Mouse (Mus musculus) adrenal gland, adult 2 months (tissue): ENCODE data around the gene Ptprn. TPM values are rescaled to one million over a fixed set of nuclear protein-coding genes. Genes with fewer than 3 reads are reported as not detected.
"Not testable (repeated sequence)": the region's sequence is repeated elsewhere in the genome, so short reads cannot be mapped to it uniquely, and the experiment has no call there.

Experiments
- DNase-seq: peaks from one replicate; pipeline ENCODE4 v3.0.0; 2021
- polyA plus RNA-seq: library from polyadenylated mRNA; depleted of rRNA; stranded (reverse); fragments of >200 nt; gene quantifications from 2 replicates; pipeline ENCODE4 v1.2.3, GENCODE M21; 2012
- total RNA-seq, 2 experiments: library from RNA; stranded (reverse); gene quantifications; 2 replicates each; pipeline ENCODE4 v1.2.3; 2021

Gene Ptprn
- total and polyA plus RNA-seq, 3 experiments = 41.5 to 83.6 (median 43.6) TPM

DNA sequence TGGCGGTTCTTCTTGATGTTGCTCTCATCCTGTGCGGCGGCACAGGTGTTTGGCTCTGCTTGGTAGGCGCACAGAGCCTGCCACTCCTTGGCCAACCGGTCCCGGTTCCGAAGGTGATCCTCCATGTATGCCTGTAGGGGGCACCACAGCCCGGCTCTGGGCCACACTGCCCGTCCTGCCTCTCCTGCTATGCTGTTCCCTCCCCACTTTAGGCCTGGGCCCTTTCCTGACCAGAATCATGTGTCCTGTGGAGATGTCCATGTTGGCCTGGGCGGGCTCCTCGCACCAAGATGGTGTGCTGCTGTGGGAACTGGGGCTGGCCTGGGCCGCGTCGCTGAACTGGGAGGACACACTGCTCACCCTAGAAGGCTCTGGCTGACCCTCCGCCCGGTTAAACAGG lies 11.3 kb downstream of the Ptprn start:
- DNase-seq = no peak

DNA sequence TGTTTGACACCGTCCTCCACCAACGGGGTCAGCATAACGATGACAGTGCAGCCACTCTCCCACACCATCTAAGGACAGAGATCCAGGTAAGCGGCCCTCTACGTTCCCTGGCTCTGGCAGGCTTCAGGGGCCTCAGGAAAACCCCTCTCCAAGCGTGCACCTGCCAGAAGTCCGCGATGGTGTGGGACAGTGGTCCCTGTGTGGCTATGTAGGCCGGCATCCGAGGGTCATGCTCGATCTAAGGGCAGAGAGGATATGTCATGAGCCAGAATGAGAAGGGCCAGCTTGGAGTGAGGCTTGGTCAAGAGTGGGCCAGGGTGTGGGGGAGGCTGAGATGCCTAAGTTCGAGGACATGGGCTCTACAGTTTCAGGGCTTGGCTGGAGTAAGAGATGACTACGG lies 12.0 kb downstream of the Ptprn start:
- DNase-seq = no peak

DNA sequence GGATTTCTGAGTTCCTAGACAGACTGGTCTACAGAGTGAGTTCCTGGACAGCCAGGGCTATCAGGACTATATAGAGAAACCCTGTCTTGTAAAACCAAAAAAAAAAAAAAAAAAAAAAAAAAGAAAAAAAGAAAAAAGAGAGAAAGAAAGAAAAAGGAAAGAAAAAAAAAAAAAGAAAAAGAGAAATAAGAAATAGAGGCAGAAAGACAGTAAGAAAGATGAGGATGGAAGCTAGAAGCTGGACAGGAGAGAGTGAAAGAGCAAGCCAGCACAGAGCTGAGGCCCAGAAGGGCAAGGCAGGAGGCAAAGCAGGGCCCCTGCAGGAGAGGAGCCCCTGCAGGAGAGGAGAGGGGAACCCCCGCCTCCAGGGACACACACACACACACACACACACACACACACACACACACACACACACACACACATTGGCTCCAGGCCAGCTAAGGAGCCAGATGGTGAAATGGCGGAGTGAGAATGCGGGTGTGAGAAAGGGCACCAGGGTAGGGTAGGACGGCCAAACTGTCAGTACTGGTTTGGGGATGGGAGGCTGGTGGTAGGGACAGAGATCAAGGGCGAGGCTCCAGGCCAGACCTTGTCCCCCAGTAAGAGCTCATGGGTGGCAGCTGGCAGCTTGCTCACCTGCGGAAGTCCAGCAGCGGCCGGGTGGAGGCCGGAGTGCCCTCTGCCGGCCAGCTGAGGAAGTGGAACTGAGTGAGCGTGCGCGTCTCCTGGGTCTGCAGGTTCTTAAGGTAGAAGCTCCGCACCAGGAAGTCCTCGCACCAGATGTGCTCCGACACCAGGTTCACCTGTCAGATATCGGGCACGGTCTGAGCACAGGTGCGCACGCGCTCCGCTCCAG lies 13.0 kb downstream of the Ptprn start:
- DNase-seq = peak; percentile 89

DNA sequence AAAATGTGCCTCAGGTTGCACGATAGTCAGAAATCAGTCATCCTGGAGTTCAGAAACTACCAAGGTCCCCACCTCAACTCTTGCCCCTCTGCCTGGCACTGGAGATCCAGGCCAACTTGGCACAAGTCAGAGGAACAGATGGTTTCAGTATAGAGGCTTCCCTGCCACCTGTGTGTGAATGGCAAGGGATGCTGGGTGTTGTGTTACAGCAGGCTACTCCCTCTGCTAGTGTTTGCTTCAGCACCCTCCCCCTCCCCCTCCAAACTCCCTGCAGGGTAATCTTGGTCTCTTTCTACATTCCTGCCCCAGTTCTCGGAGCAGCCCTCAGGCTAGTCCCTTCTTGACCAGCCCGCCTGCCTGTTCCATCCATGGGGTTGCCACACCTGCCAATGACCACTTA lies 13.8 kb downstream of the Ptprn start:
- no peak for DNase-seq

DNA sequence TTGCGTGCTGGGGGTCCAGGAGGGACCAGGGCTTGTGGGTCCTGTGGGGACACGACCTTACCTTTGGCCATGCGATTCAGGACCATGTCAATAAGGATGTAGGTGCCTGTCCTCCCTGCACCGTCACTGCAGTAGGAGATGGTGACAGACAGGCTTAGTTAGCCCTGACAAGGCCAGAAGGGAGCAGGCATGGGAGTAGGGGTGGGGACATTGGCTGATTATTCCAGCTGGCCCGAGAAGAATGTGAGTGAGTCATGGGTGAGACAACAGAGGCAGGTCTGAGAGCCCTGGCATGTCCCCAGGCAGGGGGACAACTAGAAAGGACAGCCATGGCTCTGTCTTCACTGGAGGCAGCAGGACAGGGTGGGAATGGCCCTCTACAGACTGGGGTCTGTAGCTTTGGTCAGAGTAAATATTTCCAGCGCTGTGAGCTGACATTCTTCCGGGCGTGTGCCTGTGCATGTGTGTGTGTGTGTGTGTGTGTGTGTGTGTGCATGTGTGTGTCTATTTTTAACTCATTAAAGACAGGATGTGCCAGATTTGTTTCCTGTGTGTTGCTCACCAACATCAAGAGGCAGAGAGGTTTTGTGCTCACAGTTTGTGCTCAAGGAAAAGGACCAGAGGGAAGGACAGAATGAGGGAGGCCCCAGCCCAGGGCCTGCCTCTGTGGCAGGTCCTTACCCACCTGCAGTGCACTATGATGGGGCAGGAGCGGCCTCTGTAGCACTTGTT lies 16.1 kb downstream of the Ptprn start:
- peak; percentile 90 for DNase-seq

DNA sequence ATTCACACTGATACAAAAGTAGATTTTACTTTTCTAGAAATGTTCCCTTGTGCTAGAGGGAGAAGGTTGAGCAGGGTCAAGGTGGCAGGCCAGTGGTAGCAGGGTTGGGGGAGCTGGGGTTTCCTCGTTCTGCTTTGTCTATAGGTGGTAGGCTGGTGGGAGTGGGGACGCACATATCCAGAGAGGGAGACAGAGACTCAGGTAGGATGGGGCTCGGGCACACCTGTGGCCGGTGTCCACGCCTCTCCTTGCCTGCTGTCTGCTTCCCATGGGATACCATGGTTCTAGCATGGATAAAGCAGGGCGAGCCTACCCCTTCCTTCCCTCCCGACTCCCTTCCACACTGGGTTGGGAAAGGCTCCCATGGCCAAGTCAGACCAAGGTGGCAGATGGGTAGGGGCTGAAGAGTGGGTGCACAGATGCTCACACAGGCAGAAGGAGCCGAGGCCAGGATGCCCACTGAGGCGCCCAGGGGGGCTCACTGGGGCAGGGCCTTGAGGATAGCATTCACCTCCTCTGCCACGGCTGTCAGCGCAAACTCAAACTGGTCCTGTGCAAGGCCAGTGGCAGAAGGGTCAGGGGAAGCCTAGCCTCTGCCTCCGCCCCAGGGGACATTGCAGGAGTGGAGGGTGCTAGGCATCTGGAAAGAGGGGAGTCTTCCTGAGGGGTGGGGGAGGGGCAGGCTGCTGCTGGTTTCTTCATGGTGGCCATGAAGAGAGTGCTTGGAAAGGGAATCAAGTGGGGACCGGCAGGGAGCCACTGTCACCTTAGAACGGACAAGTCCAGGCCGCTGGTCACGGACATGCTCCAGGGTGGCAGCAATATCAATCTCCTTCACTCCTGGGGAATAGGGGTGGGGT lies 17.0 kb downstream of the Ptprn start:
- peak; percentile 30 for DNase-seq

DNA sequence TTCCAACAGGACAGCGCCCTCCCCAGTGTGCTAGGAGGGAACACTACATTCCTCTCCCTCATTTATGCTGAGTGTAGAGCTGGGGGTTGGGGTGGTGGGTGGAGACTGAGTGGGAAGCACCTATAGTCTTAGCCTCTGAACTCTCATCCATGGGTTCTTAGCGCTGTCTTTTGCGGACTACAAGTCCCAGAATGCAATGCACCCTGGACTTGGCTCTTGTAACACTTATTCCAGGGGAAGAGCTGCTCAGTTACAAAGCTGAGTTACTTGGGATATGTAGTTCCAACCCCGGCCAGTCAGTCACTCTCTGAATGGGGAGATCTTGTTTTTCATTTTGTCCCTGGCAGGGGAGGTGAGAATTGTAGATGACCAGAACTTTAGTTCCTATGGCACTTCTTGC lies 19.5 kb downstream of the Ptprn start:
- DNase-seq = no peak

DNA sequence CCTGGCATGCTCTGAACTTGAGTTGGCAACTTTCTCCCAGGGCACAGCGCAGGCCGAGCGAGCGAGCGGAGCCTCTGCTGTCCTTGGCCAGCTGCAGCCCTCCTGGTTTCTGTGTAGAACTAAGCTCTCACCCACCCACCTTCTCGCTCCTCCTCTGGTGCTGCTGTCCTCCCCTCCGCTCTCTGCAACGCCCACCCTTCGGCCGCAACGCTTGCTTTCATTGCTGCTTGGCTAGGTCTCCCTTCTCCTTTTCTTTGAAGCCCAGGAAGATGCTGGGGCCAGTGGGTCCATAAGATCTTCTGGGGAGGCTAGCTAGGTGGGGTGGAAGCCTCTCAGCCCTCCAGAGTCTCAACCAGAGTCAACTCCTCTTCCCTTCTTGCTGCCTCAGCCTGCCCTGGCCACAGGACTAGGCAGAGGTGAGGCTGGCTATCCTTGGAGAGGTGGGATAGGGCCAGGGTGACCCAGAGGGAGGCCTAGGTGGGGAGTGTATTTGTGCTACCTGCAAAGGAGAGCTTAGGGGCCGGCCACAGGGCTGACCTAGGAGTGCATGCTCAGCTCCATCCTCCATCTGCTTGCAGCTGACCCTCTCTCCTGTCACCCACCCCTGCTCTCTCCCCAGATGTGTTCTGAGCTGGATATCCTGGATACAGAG lies 20.0 kb downstream of the Ptprn start:
- DNase-seq = no peak

DNA sequence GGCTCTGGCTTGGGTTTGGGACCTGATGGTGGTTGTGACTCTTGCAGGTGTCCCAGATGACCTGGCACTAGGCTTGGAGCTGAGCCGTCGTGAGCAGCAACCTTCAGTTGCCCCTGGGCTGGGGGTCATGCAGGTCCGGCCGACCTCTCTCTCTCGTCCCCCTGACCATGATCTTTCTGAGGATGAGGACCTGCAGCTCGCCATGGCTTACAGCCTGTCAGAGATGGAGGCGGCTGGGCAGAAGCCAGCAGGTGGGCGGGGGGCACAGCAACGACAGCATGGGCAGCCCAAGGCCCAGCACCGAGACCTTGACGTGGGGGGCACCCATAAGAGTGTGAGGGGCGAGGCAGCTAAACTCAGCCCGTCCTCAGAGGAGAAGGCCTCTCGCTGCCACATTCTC lies 20.9 kb downstream of the Ptprn start:
- no peak for DNase-seq

DNA sequence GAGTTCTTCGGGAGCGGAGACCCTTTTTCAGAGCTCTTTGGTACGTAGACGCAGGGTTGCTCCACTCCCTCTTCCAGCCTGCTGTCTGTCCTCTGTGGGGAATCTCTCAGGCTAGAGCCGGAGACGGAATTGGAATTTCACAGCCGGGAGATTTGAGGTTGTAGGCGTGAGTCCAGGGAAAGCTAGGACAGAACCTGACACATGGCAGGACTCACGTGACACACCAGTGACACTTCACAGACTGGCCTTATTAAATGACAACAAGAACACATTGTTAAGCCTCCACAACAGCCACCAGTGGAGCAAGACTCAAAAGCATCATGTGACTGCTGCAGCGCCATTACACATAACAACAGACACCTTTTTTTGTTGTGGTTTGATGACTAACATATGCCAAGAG lies 24.7 kb downstream of the Ptprn start:
- DNase-seq = no peak

DNA sequence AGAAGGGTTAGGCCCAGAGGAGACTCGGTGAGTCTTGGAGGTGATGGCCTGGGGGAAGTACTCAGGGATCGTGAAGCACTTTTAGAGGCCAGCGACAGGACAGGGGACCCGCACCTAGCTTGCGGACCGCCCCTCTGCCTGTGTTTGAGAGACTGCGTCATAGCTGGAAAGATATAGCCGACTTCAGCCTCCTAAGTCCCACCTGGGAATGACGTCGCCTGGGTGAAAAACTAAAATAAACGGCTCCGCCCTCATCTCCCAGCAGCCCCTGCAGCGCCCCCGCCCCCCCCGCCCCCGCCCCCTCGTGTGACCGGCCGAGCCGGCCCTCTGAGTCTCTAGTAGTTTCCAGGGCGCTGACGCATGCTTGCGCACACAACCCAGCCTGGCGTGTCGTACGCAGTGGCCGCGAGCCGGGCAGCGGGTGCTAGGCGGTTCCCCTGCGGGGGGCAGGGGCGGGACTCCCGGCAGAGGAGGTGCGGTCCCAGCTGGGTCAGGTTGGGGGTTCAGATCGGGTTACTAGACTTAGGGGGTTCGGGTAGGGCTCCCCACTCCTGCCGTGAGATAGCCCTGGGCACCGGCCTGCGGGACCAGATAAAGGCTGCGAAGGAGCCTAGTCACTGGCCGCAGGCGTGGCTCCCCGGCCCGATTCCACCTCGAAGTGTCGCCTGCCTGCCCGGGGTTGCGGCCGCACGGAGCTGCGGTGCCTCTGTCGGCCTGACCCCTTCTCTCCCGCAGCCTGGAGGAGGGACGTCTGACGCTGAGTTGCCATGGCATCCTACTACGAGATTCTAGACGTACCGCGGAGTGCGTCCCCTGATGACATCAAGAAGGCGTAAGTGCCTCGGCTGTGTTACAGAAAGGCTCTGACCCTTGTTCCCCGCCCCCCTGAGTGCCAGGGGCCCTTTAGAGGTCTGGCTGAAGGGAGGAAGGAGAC lies 27.9 kb downstream of the Ptprn start, which contains the start of gene Dnajb2:
Gene Dnajb2 (plus strand): TSS at position 290 of the 934 bp plus-strand sequence.
- DNase-seq = peak; percentile 96

DNA sequence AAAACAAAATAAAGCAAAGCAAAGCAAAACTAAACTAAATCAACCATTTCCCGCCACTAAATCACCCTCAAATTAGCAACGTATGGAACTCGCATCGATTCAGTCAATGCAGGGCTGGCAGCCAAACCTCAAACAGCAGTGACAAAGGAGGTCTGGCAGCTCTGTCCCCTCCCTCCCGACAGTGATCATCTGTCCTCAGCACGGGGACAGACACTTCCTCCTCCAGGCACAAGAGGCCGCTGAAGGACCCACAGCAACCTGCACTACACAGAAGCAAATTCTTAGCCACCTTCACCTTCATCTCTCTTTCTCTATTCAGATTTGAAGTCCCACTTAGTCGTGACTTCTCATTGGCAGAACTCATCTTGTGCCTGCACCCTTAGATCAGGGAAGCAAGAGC lies 29.7 kb downstream of the Ptprn start:
- DNase-seq = peak; percentile 81

DNA sequence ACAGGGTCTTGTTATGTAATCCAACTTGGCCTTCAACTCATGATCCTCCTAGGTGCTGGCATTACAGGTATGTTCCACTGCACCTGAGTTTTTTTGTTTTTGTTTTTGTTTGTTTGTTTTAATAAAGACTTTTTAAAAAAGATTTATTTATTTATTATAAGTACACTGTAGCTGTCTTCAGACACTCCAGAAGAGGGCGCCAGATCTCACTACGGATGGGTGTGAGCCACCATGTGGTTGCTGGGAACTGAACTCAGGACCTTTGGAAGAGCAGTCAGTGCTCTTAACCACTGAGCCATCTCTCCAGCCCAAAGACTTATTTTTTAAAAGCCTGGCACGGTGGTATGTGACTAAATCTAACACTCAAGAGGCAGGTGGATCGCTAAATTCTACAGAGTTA lies 31.8 kb downstream of the Ptprn start:
- not testable (repeated sequence) for DNase-seq

DNA sequence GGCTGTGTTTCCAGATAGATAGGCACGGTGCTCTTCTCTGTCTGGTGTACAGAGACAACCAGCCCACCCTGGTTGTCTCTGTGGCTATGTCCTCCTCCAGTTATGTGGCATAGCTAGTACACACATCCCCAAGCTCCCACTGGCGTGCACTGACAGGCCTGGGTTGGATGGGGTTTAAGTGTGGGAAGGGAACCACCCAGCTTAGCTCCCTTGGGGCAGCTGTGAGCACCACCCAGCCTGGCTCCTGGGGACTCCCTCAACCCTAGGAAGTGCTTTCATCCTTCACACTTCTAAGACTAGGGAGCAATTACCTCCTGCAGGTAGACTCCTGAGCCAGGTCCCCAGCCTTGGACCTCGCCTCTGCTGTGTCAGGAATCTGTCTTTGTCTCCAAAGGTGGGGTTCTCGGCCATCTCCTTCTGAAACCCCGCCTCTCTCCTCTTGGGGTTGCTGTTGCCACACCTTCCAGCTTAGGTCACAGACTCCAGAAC lies 32.6 kb downstream of the Ptprn start, which contains the start of gene A630095N17Rik:
Gene A630095N17Rik (minus strand): TSS at position 439 of the 489 bp plus-strand sequence.
- DNase-seq = no peak

DNA sequence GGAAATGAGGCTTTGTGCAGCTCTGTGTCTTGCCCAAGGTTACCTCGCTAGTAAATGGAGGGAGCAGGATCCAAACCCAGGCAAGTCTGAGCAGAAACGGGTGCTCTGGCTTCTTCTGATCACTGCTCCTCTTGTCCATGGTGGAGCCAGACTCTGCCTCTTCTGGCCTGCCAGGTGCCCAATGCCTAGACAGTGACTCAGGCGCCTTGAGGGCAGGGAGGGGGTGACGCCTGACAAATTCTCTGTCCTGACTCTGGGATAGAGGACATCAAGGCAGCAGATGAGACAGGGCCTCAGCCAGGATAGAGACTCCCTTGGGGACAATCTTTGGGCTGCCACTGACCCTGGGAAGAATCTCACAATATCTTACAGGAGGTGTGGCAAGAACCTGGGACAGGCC lies 33.1 kb downstream of the Ptprn start:
- no peak for DNase-seq

DNA sequence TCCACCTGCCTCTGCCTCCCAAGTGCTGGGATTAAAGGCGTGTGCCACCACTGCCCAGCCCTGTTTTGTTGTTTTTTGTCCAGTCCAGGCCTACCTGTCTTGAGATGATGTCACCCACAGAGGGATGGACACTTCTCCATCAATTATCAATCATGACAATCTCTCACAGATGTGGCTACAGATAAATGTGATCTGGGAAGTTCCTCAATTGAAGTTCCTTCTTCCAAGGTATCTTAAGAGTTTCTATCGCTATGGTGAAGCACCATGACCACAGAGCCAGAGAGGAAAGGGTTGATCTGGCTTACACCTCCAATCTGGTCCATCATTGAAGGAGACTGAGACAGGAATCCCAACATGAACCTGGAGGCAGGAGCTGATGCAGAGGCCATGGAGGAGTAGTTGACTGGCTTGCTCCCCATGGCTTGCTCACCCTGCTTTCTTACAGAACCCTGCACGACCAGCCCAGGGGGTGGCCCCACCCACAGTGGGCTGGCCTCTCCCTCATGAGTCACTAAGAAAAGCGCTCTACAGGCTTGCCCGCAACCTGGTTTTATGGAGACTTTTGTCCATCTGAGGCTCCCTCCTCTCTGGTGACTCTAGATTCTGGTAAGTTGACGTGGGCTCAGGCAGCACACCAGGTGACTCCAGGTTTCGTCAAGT lies 33.8 kb downstream of the Ptprn start:
- DNase-seq = no peak

DNA sequence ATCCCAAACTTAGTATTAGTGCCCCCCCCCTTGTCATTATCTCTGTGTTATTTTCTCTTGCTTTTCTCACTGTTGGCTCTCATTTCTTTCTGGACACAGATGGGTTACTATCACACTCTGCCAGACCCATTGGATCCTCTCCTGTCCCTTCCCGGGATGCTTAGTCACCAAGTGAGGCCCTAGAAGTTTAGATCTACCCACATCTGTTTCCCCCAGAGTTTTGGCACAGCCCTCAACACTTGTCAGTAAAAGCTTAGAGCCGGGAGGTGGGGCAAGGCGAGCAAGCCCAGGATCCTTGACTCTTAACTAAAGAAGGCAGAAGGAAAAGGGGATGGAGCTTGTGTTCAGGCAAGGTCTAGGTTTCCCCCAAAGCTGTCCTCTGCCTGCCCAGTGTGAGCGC lies 35.1 kb downstream of the Ptprn start:
- no peak for DNase-seq

DNA sequence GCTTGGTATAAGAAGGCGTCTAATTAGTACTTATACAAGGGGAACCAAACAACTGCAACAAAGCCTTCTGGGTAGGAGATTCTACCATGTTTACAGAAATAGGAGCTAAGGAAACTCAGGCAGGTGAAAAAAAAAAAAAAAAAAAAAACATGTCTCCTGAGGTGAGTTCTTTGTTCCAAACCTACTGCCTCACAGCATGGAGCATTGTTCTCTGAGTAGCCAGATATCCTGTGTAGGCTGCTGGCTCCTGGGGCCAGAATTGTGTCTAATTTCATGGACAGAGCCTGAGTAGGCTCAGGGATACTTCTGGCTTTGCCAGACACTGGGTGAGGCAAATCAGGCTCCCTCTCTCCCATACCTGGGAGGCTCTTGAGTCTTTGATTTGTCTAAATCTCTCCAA lies 36.6 kb downstream of the Ptprn start:
- DNase-seq = no peak

DNA sequence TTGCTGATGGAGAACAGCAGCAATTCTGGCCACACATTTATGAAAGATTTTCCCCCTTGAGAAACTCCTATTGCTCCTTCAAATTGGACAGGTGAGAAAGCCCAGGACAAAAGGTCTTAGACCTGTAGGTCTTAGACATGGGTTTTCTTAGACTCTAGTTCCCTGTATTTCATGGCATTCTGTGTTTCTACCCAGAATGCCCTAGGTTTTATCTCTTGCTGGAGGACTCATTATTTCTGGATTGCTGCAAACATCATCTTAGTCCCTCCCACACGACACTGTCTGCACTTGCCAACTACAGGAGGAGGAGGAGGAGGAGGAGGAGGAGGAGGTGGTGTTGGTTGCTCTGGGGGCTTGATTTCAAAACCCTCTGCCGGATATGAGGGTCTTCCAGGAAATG lies 38.2 kb downstream of the Ptprn start:
- DNase-seq = no peak

DNA sequence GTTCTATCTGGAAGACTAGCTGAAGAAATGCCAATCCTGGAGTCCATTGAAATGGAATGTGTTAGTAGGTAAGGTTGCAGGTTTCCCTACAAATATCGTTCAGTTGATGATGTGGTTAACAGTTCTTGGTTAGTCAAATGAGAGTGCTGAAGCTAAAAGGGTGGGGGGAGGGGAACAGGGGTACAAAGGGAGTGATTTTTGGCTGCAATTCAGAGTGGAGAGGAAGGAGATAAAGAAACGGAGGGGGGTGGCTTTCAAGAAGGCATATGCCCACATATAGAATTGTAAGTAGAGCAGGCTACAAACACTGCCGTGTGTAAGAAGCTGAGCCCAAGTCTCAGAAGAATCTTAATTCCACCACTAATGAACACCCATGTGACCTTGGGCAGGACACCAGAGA lies 38.8 kb downstream of the Ptprn start:
- no peak for DNase-seq
